Mouse (Mus musculus): ENCODE measurements at regions not wholly inside any gene's neighbourhood (a gene's known extent, or its start where the extent isn't known, plus 50 kb on each side); places are given as distances from the start of the nearest gene placed in this dataset.

DNA sequence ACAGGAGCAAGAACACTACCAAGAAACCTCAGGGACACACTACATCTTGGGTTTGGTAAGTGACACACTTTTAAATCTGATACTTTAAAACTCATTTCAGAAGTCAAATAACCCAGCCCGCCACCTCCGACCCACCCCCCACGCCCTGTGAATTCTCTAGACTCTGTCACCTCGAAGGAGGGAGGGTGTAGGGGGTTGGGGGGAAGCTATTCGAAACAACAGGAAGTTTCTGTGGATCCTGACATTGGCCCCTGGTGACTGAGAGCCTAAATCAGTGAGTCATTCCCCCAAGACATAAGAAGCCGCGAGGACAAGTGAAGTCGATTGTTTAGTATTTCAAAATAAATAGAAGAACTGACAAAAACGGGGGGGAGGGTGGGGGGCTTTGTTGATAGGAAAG, 198.7 kb upstream of the Spdye4c start:
- TF ChIP-seq POLR2A (IDR thresholded peaks at IDR 0.05; ENCODE audit: low read depth, low read length): no peak
- no peak for TF ChIP-seq POLR2AphosphoS2 (IDR thresholded peaks at IDR 0.05; ENCODE audit: low read depth, low read length)
- TF ChIP-seq JUND (conservative IDR thresholded peaks at IDR 0.05; ENCODE audit: low read depth, low read length): peak; percentile 27; the same call in 1 of the 2 replicates
- 0 out of 2 replicates have a peak, but pooled peaks have one; percentile 24 for TF ChIP-seq MXI1 (IDR thresholded peaks at IDR 0.05; ENCODE audit: low read depth, low read length)
- peak; percentile 64; the same call in 1 of the 2 replicates for TF ChIP-seq SIN3A (IDR thresholded peaks at IDR 0.05; ENCODE audit: low read length)
- TF ChIP-seq CHD2 (IDR thresholded peaks at IDR 0.05; ENCODE audit: low read length): peak; percentile 83
- TF ChIP-seq MAX (IDR thresholded peaks at IDR 0.05; ENCODE audit: low read length): no peak; the same call in 1 of the 2 replicates
- TF ChIP-seq ZKSCAN1 (IDR thresholded peaks at IDR 0.05; ENCODE audit: borderline replicate concordance, low read depth, low read length): no peak
- no peak for TF ChIP-seq ZNF384 (IDR thresholded peaks at IDR 0.05; ENCODE audit: low read depth, low read length)
- peak; percentile 34; the same call in 1 of the 2 replicates for TF ChIP-seq ELF1 (IDR thresholded peaks at IDR 0.05; ENCODE audit: low read depth, low read length)
- peak; percentile 41; the same call in 1 of the 2 replicates for TF ChIP-seq MEF2A (IDR thresholded peaks at IDR 0.05; ENCODE audit: borderline replicate concordance, low read depth, low read length)
- TF ChIP-seq USF1 (IDR thresholded peaks at IDR 0.05; ENCODE audit: low read depth, low read length): no peak
- TF ChIP-seq TCF12 (IDR thresholded peaks at IDR 0.05; ENCODE audit: low read depth, low read length): no peak; the same call in 1 of the 2 replicates
- TF ChIP-seq RCOR1 (conservative IDR thresholded peaks at IDR 0.05; ENCODE audit: low read depth, low read length): no peak
- TF ChIP-seq RAD21 (IDR thresholded peaks at IDR 0.05; ENCODE audit: low read depth, low read length): no peak; the same call in 1 of the 2 replicates
- TF ChIP-seq USF2 (conservative IDR thresholded peaks at IDR 0.05; ENCODE audit: low read depth, low read length): no peak
- TF ChIP-seq IRF4 (IDR thresholded peaks at IDR 0.05; ENCODE audit: low read depth, low read length): peak; percentile 71
- no peak for TF ChIP-seq MYC (IDR thresholded peaks at IDR 0.05; ENCODE audit: low read depth, low read length)
- TF ChIP-seq ZC3H11A (IDR thresholded peaks at IDR 0.05; ENCODE audit: low read depth, low read length): no peak
- TF ChIP-seq EP300 (IDR thresholded peaks at IDR 0.05; ENCODE audit: low read length): peak; percentile 57; the same call in 1 of the 2 replicates
- no peak for TF ChIP-seq MAFK (IDR thresholded peaks at IDR 0.05; ENCODE audit: insufficient replicate concordance, low read length)
- no peak for TF ChIP-seq HCFC1 (IDR thresholded peaks at IDR 0.05; ENCODE audit: low read depth, low read length)
- no peak for TF ChIP-seq NRF1 (IDR thresholded peaks at IDR 0.05; ENCODE audit: low read depth, low read length)
- TF ChIP-seq JUN (IDR thresholded peaks at IDR 0.05; ENCODE audit: insufficient read depth, low read depth, low read length): no peak
- TF ChIP-seq NELFE (IDR thresholded peaks at IDR 0.05; ENCODE audit: low read depth, low read length): no peak
- TF ChIP-seq TBP (conservative IDR thresholded peaks at IDR 0.05; ENCODE audit: low read depth, low read length): no peak
- peak; percentile 69 for TF ChIP-seq MAZ (IDR thresholded peaks at IDR 0.05; ENCODE audit: low read depth, low read length)
- TF ChIP-seq E2F4 (IDR thresholded peaks at IDR 0.05; ENCODE audit: insufficient replicate concordance, low read depth, low read length): no peak
- peak; percentile 72 for TF ChIP-seq BHLHE40 (IDR thresholded peaks at IDR 0.05; ENCODE audit: low read depth, low read length)
- TF ChIP-seq GABPA (IDR thresholded peaks at IDR 0.05; ENCODE audit: insufficient replicate concordance, low read depth, low read length): no peak
- no peak for TF ChIP-seq UBTF (IDR thresholded peaks at IDR 0.05; ENCODE audit: low read depth, low read length)
- TF ChIP-seq ZMIZ1 (IDR thresholded peaks at IDR 0.05; ENCODE audit: low read depth, low read length): no peak
- no peak for TF ChIP-seq PAX5 (IDR thresholded peaks at IDR 0.05; ENCODE audit: low read length)
- TF ChIP-seq CTCF (conservative IDR thresholded peaks at IDR 0.05 in 1 of 2, IDR thresholded peaks at IDR 0.05 in 1 of 2; ENCODE audit: low read depth in 2 of 2, low read length in 2 of 2): no peak
- TF ChIP-seq ETS1 (conservative IDR thresholded peaks at IDR 0.05; ENCODE audit: low read depth, low read length): peak; percentile 77
- TF ChIP-seq SMC3 (IDR thresholded peaks at IDR 0.05; ENCODE audit: low read depth, low read length): no peak; the same call in 1 of the 2 replicates
- TF ChIP-seq CHD1 (IDR thresholded peaks at IDR 0.05; ENCODE audit: low read depth, low read length): 0 out of 2 replicates have a peak, but pooled peaks have one; percentile 45
- TF ChIP-seq KAT2A (IDR thresholded peaks at IDR 0.05; ENCODE audit: insufficient replicate concordance, low read length): no peak
- Histone ChIP-seq H3K27me3 (replicated peaks) (no peaks in the 10 kb centered on the region), H3K4me3 (replicated peaks in 1 of 3; ENCODE audit: low read depth in 2 of 3, low read length in 2 of 3, poor library complexity in 1 of 3) (no peak overlapping the region), H3K27ac (ENCODE audit: insufficient read depth, low read depth) (no peak overlapping the region), H3K79me2 (replicated peaks; ENCODE audit: control insufficient read depth, extremely low read depth, insufficient read depth, poor library complexity, severe bottlenecking) (no peaks in the 10 kb centered on the region; the same call in 1 of the 2 replicates), H3K9me3 (replicated peaks; ENCODE audit: low read length) (no peaks in the 10 kb centered on the region), H3K4me2 (ENCODE audit: insufficient read depth, low read depth, poor library complexity, severe bottlenecking) (peak overlapping the region; percentile 66; the same call in 1 of the 2 replicates), H3K4me1 (ENCODE audit: control insufficient read depth in 1 of 2, insufficient read depth in 2 of 2) (peaks cover 26 to 82% of the 10 kb centered on the region in 2 experiments), H3K9ac (ENCODE audit: insufficient read depth, low read depth) (no peak overlapping the region), H3K36me3 (replicated peaks in 1 of 2; ENCODE audit: control insufficient read depth in 1 of 2, insufficient read depth in 1 of 2, low read length in 1 of 2) (peaks cover 0 to 6% of the 10 kb centered on the region in 2 experiments)
- in situ Hi-C loops (cut with MboI; ENCODE audit: low pct_ligation_motif_present, low pct_unique_long_range_greater_than_20kb, low sequenced_read_pairs) (no loop called here), dilution Hi-C loops (cut with MboI; ENCODE audit: extremely low pct_ligation_motif_present, extremely low pct_unique_long_range_greater_than_20kb, low sequenced_read_pairs) (no loop called here)
- DNase-seq (ENCODE audit: extremely low read depth): peak; percentile 72

Measured in CH12.LX (cell line).